In the genomic region with DNA sequence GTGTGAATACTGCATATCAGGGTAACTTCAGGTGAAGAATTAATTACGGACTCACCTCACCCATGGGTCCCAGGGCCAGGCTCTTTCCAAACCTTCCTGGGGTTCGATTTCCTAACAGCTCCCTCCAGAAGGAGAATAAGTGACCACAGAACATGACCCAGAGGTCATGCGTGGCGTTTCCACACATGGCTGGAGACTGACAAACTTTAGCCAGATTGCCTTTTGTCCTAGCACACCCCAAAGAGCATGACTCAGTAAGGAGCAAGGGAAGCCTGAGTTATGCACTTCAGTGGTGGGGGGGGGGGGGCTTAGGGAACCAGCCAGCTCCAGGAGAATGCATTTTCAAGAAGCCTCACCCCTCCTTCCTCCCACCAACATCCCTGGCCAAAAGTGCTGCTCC, we compare ENCODE assay signal across 22 mouse cellular contexts. TPM values are rescaled to one million over a fixed set of nuclear protein-coding genes. Genes with fewer than 3 reads are reported as not detected.
DNase-seq lines count a peak whose midpoint lies in the region; ATAC-seq and TF ChIP-seq lines count a peak whose summit lies in the region.
"Had no signal": no experiment of that assay in that cellular context is flagged by ENCODE, and none has a peak within 500 bp of the region (broad histone marks: within the 10 kb centered on the region; RNA-seq: fewer than 3 reads in every experiment).

No protein-coding gene starts in this region.

- no peak overlapping the region for H3K4me3 ChIP-seq in embryonic facial prominence, embryonic 15.5 days (replicated peaks)
- H3K4me3 ChIP-seq in embryonic facial prominence, embryonic 10.5 days = no peak overlapping the region
- peak overlapping the region; percentile 23; the same call in 1 of the 2 replicates for H3K4me3 ChIP-seq in lung, postnatal 0 days (ENCODE audit: low read depth, low read length)
- H3K4me3 ChIP-seq in intestine, postnatal 0 days (ENCODE audit: low read depth, low read length) = no peak overlapping the region
- H3K4me3 ChIP-seq: embryonic facial prominence, embryonic 12.5 days; forebrain, embryonic 10.5 days; heart, embryonic 10.5 days; intestine, embryonic 15.5 days; lung, embryonic 15.5 days; midbrain, embryonic 12.5 days had no signal

- H3K4me2 ChIP-seq in embryonic facial prominence, embryonic 15.5 days (replicated peaks) = 0 out of 2 replicates have a peak overlapping the region, but pooled peaks have one; percentile 22
- H3K4me2 ChIP-seq in lung, postnatal 0 days (replicated peaks; ENCODE audit: low read depth, low read length) = peak overlapping the region; percentile 42
- H3K4me2 ChIP-seq in intestine, postnatal 0 days (replicated peaks; ENCODE audit: low read depth) = no peak overlapping the region
- H3K4me2 ChIP-seq: embryonic facial prominence, embryonic 12.5 days; hindbrain, embryonic 14.5 days; intestine, embryonic 15.5 days; liver, embryonic 11.5 days; midbrain, embryonic 12.5 days had no signal

- no peak for TF ChIP-seq CTCF in lung, postnatal 0 days (IDR thresholded peaks at IDR 0.05)
- no peak for TF ChIP-seq CTCF in intestine, postnatal 0 days (IDR thresholded peaks at IDR 0.05; ENCODE audit: low read depth)

- ATAC-seq in embryonic facial prominence, embryonic 15.5 days (ENCODE audit: insufficient number of reproducible peaks, low FRiP score, low TSS enrichment, low read depth) = no peak
- ATAC-seq in lung, postnatal 0 days = peak; percentile 57
- no peak for ATAC-seq in intestine, postnatal 0 days
- ATAC-seq: intestine, embryonic 15.5 days had no signal

- H3K9ac ChIP-seq in embryonic facial prominence, embryonic 15.5 days = no peak overlapping the region
- peak overlapping the region; percentile 43; the same call in 1 of the 2 replicates for H3K9ac ChIP-seq in lung, postnatal 0 days (replicated peaks; ENCODE audit: low read depth)
- H3K9ac ChIP-seq in intestine, postnatal 0 days (ENCODE audit: low read depth, low read length) = no peak overlapping the region
- H3K9ac ChIP-seq: embryonic facial prominence, embryonic 12.5 days; hindbrain, embryonic 14.5 days; intestine, embryonic 15.5 days; lung, embryonic 15.5 days; midbrain, embryonic 12.5 days had no signal

- no peaks in the 10 kb centered on the region for H3K36me3 ChIP-seq in embryonic facial prominence, embryonic 15.5 days
- no peaks in the 10 kb centered on the region for H3K36me3 ChIP-seq in embryonic facial prominence, embryonic 10.5 days (replicated peaks)
- no peaks in the 10 kb centered on the region for H3K36me3 ChIP-seq in lung, postnatal 0 days (ENCODE audit: insufficient read depth, low read length)
- no peaks in the 10 kb centered on the region for H3K36me3 ChIP-seq in intestine, postnatal 0 days (ENCODE audit: control insufficient read depth, insufficient read depth)
- H3K36me3 ChIP-seq: embryonic facial prominence, embryonic 12.5 days; forebrain, embryonic 10.5 days; heart, embryonic 10.5 days; intestine, embryonic 15.5 days; lung, embryonic 15.5 days; midbrain, embryonic 12.5 days had no signal

- H3K4me1 ChIP-seq in embryonic facial prominence, embryonic 15.5 days = peaks cover 42% of the 10 kb centered on the region
- H3K4me1 ChIP-seq in embryonic facial prominence, embryonic 10.5 days = peaks cover 57% of the 10 kb centered on the region
- H3K4me1 ChIP-seq in lung, postnatal 0 days (ENCODE audit: insufficient read depth, low read depth, low read length) = peaks cover 5% of the 10 kb centered on the region; the same call in 1 of the 2 replicates
- no peaks in the 10 kb centered on the region for H3K4me1 ChIP-seq in intestine, postnatal 0 days (replicated peaks; ENCODE audit: control insufficient read depth, insufficient read depth, low read length)
- H3K4me1 ChIP-seq: intestine, embryonic 15.5 days; midbrain, embryonic 12.5 days had no signal

- H3K27me3 ChIP-seq in embryonic facial prominence, embryonic 15.5 days = no peaks in the 10 kb centered on the region
- H3K27me3 ChIP-seq in embryonic facial prominence, embryonic 10.5 days (replicated peaks; ENCODE audit: low read depth, poor library complexity, severe bottlenecking) = peaks cover 5% of the 10 kb centered on the region; the same call in 1 of the 2 replicates
- no peaks in the 10 kb centered on the region for H3K27me3 ChIP-seq in lung, postnatal 0 days (replicated peaks; ENCODE audit: insufficient read depth, low read length)
- H3K27me3 ChIP-seq in intestine, postnatal 0 days (replicated peaks; ENCODE audit: control insufficient read depth, insufficient read depth, low read length) = no peaks in the 10 kb centered on the region
- H3K27me3 ChIP-seq: embryonic facial prominence, embryonic 12.5 days; intestine, embryonic 15.5 days; lung, embryonic 15.5 days; midbrain, embryonic 12.5 days had no signal

- WGBS in embryonic facial prominence, embryonic 15.5 days = 58% methylated on average over 4 of the region's 4 CpGs
- WGBS in embryonic facial prominence, embryonic 10.5 days = 60% methylated on average over 4 of the region's 4 CpGs
- WGBS in lung, postnatal 0 days = 50% methylated on average over 4 of the region's 4 CpGs
- WGBS in intestine, postnatal 0 days = 64% methylated on average over 4 of the region's 4 CpGs

- no peak for DNase-seq in embryonic facial prominence, embryonic 10.5 days (ENCODE audit: low spot score)
- peak; percentile 71 for DNase-seq in lung, postnatal 0 days (ENCODE audit: low spot score)
- no peak for DNase-seq in lung, postnatal 25 days (ENCODE audit: low spot score)
- peak; percentile 75 for DNase-seq in kidney, postnatal 36 days
- no peak for DNase-seq in c-Kit-positive CD71-positive TER-119-positive erythroid progenitor cells, embryonic 14.5 days (ENCODE audit: low spot score)
- DNase-seq in layer of hippocampus, adult 9-10 months (ENCODE audit: low spot score) = no peak
- DNase-seq: adrenal gland, adult 8-10 months; cerebellum, adult 2 months; gastrocnemius, postnatal 14 days; heart, postnatal 14 days; right cerebral cortex, postnatal 25 days; thymus, postnatal 4 days had no signal

- no peak overlapping the region for H3K27ac ChIP-seq in embryonic facial prominence, embryonic 15.5 days (replicated peaks)
- H3K27ac ChIP-seq in embryonic facial prominence, embryonic 10.5 days (replicated peaks) = no peak overlapping the region
- peak overlapping the region; percentile 71 for H3K27ac ChIP-seq in lung, postnatal 0 days (ENCODE audit: low read length)
- no peak overlapping the region for H3K27ac ChIP-seq in intestine, postnatal 0 days (ENCODE audit: low read depth, low read length)
- H3K27ac ChIP-seq: forebrain, embryonic 10.5 days; heart, embryonic 10.5 days; hindbrain, embryonic 14.5 days; intestine, embryonic 15.5 days; midbrain, embryonic 12.5 days had no signal

- no peaks in the 10 kb centered on the region for H3K9me3 ChIP-seq in embryonic facial prominence, embryonic 15.5 days (replicated peaks)
- H3K9me3 ChIP-seq in embryonic facial prominence, embryonic 10.5 days = no peaks in the 10 kb centered on the region
- H3K9me3 ChIP-seq in lung, postnatal 0 days (ENCODE audit: low read length) = no peaks in the 10 kb centered on the region
- H3K9me3 ChIP-seq in intestine, postnatal 0 days (ENCODE audit: control insufficient read depth) = no peaks in the 10 kb centered on the region
- H3K9me3 ChIP-seq: embryonic facial prominence, embryonic 12.5 days; forebrain, embryonic 10.5 days; heart, embryonic 10.5 days; intestine, embryonic 15.5 days; lung, embryonic 15.5 days; midbrain, embryonic 12.5 days had no signal

- TF ChIP-seq EP300 in lung, postnatal 0 days (IDR thresholded peaks at IDR 0.05) = 0 out of 2 replicates have a peak, but pooled peaks have one; percentile 10

RNA-seq across cellular contexts. Expression of gene Kcnj15, which starts 2.1 kb away (rescaled TPM):
- polyA plus RNA-seq in embryonic facial prominence, embryonic 15.5 days (2015; fragmentation: Nextera tagmentation; extraction: Ambion mirVana) = 4.4 and 4.7 TPM in 2 replicates
- polyA plus RNA-seq in embryonic facial prominence, embryonic 10.5 days (2016; fragmentation: Nextera tagmentation; extraction: Ambion mirVana) = 0.33 and 0.45 TPM in 2 replicates
- 11.5 and 15.8 TPM in 2 replicates for polyA plus RNA-seq in lung, postnatal 0 days (2015; fragmentation: Nextera tagmentation; extraction: Ambion mirVana)
- polyA plus RNA-seq in intestine, postnatal 0 days (2015; fragmentation: Nextera tagmentation; extraction: Ambion mirVana) = 0.27 and 0.29 TPM in 2 replicates
- polyA plus RNA-seq: cerebellum, adult 2 months had no signal

Comparison
In these comparisons a context has a peak if more than half of its experiments do, and no peak if none do; other contexts are left out.
1. DNase-seq: peak in lung, postnatal 0 days (single experiment) and kidney, postnatal 36 days (2 of 2); none in embryonic facial prominence, embryonic 10.5 days (single experiment), lung, postnatal 25 days (single experiment), c-Kit-positive CD71-positive TER-119-positive erythroid progenitor cells, embryonic 14.5 days (single experiment) and layer of hippocampus, adult 9-10 months (single experiment).